Mouse (Mus musculus) lung, postnatal 36 days (tissue): ENCODE data around the gene Parp1.
"Not testable (repeated sequence)": the region's sequence is repeated elsewhere in the genome, so short reads cannot be mapped to it uniquely, and the experiment has no call there.

ENCODE experiments used
- DNase-seq: peaks from one replicate; pipeline ENCODE4 v3.0.0; 2022; ENCODE audit warnings: mixed read lengths

Gene Parp1

DNA sequence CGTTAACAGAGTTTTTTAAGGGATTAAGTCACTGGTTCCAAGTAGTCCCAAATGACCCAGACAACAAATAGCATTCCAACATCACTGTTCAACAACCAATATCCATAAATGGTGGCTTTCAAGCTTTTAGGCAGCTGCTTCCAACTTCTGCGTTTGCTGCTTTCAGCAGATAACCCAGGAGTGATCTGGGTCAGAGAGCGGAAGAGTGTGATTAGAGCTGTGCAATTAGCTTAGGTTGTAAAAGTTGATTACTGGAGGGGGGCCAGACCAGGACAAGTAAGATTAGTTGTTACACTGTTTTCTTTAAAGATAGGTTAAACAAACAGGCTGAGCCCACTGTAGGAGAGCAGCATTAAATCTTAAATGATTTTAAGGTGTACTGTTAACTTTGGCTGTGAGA is 7.5 kb upstream of the Parp1 start:
- no peak for DNase-seq

DNA sequence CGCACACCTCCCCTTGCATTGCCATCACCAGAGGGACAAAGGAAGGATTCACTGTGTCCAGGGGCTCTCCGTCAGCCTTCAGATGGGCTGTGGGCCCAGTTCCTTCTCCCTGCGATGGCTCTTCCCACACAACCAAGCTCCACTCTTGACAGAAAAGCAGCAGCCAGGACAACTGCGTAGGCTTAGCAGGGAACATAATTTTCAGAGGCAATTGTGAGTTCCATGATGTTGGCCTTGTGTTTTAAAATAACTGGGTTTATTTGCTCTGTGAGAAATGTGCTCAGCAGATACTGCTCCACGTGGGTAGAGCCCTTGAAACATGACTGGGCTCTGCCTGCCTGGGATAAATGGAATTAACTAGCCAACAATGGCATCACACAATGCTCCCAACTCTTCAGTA is 3.8 kb upstream of the Parp1 start:
- DNase-seq: no peak

DNA sequence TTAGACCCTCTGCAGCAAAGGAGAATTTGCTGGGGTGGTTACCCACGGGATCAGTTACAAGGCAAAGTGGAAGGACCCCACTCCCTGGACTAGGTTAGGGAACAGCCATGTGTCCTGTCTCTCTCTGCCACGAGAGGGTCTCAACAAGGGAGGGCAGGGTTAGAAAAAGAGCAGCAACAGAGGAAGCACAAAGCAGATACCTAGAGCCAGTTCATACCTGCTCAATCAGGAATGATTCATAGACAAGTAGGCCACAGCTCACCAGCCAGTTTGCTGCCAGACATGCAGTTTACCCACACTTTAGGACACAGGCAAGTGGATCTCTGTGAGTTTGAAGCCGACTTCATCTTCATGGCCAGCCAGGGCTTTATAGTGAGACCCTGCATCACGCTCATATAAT is 963 bp upstream of the Parp1 start:
- no peak for DNase-seq

DNA sequence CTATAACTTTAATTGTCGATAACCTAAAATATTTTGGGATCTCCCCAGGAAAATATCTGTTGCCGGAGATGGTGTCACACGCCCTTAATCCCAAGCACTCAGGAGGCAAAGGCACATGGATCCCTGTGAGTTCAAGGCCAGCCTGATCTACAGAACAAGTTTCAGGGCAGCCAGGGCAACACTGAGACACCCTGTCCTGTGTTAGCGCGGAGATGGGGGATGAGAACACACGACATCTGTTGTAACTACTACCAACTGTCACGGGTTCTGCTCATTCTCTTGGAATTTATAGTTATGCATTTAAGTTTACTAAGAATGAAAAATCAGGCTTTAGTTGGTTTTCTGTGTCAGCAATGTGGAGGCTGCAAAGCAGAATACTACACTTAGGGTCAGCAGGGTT is 476 bp upstream of the Parp1 start:
- DNase-seq: no peak

DNA sequence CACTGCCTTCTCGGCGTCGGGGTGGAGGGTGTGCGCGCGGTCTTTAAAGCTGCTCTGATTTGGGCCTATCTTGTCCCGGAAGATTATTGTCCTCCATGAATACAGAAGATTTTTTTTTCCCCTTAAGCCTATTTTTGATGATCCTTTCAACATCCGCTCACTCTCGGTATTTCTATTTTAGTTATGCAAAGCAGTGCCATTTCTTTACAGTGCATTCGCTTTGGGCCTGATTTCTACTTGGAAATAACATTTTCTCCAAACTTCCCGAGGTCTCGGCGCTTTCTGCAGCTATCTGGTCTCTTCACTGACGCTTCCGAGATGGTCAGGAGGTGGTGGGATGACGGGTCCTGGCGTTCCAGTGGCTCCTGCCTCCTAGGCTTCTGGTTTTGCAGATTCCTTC is 729 bp downstream of the Parp1 start:
- no peak for DNase-seq

DNA sequence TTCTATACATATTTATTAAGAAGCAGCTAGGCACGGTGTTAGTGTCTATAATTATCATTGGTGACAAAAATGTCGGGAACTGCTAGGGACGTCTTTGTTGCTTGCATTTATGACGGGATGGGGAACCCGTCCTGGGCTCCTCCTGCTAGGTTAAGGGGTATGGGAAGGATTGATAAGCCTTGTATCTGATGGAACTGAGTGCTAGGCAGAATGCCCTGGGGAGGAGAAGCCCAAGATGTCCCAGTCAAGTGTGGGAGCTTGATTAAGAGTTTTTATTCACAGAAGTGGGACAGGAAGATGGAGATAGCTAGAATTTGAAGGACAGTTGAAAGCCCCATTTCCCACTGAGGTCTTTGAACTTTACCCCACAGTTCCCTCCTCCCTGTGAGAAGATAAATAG is 1.5 kb downstream of the Parp1 start:
- no peak for DNase-seq

DNA sequence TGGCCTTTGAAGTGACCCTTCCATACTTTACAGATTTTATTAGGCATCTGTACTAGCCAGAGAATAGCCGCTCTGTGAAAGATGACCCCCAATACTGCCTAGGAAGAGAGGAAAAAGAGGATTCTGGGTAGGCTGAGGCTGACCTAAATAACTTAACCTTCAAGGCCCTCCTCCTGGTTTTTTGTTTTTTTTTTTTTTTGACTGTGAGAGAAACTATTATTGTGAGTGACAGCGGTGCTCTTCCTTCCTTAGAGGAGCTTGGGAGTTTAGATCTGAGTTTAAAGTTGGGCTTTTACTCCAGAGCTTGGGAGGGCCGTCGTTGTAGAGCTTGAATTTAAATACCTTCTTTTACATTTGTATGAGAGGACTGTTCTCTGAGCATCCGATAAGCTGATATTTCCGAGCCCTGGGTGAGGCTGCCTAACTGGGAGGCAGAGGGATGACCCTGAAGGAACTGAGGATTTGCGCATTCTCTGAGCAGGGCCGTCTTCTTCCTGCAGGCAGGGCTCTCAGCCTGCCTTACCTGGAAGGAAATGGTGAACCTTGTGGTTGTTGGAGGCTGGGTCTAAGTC is 2.4 kb downstream of the Parp1 start:
- DNase-seq: no peak

DNA sequence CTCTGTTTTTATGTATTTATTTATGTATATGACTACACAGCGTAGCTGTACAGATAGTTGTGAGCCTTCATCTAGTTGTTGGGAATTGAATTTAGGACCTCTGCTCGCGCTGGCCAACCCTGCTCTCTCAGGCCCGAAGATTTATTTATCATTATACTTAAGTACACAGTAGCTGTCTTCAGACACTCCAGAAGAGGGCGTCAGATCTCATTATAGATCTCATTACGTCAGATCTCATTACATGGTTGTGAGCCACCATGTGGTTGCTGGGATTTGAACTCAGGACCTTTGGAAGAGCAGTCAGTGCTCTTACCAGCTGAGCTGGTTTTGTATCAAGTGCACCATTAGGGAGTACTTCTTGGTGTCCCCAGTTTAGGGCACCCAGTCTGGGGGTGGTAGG is 3.0 kb downstream of the Parp1 start:
- DNase-seq: not testable (repeated sequence)

DNA sequence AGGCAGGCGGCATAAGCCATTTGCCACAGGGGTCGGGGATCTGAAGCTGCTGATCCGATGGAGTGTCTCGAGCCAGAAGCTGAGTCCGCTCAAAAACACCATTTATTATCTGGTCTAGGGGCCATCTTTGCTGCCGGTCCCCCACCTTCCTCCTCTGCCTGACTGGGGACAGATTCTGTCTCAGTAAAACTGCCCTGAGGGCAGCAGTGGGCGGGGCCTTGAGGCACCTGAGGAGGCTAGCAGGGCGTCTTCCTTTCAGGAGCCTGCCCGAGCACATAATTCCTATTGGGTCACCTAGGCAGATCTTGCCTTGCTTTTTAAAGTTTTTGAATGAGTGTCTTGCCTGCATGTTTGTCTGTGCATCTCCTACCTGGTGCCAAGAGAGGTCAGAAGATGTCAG is 3.4 kb downstream of the Parp1 start:
- no peak for DNase-seq

DNA sequence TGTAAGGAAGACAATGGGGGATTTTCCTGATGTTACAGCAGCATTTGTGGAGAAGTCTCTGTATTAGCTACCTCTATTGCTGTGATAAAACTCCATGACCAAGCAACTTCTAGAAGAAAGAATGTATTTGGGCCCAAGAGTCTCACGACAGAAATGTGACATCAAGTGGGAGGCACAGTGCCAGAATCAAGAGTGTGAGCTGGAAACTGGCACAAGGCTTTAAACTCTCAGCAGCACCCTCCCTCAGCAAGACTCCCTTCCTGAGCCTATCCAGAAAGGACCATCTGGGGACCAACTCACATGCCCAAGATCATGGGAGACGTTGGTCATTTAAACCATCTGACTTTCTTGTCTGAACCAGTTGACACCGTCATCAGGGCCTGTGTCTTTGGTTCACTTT is 7.8 kb downstream of the Parp1 start:
- DNase-seq: peak; percentile 57

DNA sequence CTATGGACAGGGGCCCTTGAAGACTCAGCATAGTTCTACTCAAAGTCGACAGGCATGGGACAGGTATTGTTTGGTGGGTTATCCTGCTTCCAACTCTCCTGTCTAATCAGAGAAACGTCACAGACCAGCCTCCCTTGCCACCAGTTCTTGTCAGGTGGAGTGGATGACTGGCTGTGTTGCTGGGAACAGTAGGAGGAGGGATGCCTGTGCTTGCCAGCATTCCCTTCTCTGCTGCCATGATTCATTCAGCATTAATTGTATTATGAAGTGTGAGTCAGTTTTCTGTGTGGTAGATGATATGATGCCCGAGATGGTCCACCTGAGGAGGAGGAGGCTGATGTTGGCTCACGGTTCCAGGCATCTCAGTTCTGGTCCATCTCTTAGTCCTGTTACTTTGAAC is 9.1 kb downstream of the Parp1 start:
- no peak for DNase-seq

DNA sequence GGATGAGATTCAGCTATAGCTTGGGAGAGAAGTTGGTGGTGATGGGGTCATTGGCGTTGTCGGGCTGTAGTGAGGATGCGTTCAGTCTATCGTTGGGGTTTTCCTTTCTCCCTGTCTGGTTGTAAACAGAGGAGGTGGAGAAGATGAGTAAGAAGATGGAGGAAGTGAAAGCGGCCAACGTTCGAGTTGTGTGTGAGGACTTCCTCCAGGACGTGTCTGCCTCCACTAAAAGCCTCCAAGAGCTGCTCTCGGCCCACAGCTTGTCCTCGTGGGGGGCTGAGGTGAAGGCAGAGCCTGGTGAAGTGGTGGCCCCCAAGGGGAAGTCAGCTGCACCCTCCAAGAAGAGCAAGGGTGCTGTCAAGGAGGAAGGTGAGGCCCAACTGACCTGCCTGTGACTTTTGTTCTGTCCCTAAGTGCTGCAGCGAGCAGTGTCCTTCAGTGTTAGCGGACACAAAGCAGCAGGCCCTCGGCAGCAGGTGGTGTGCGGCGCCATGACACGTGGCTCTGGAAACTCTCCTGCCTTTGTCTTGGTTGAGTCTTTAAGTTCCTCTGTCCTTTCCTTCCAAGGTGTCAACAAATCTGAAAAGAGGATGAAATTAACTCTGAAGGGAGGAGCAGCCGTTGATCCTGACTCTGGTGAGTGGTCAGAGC is 19.2 kb downstream of the Parp1 start:
- DNase-seq: peak; percentile 54

DNA sequence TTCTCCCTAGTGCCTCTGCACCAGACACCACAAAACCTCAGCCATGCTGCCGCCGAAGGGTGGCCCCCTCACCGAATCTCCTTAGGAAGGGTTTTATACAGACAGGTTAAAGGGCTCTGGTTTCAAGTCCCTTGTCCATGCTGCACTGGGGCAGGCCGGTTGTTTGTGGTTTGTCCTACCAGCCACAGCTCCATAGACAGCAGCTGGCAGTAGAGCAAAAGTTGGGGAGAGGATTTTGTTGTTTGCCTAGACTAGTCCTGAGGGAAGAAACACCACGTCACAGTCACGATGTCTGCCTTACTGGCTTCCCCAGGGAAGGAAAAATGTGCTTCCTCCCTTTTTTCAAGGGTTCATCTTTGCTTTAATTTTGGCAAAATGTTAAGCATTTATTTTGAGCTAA is 31.9 kb downstream of the Parp1 start:
- DNase-seq: no peak

DNA sequence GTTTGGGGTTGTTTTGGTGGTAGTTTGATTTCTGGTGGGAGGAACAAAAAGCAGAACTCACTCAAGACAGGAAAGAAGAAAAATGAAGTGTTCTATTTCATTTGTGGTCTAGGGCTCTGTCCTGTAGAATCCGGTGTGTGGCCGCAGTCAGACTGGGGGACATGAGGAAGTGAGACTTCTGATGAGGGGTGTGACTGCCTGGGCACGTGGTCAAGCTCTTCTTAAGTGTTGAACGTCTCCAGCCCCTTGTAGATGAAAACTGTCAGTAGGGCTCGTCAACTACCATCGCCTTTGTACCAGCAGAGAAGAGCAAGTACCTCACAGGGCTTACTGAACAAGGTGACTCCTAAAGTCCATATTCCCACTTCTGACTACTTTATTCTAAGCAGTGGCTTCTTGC is 33.1 kb downstream of the Parp1 start:
- peak; percentile 58 for DNase-seq

DNA sequence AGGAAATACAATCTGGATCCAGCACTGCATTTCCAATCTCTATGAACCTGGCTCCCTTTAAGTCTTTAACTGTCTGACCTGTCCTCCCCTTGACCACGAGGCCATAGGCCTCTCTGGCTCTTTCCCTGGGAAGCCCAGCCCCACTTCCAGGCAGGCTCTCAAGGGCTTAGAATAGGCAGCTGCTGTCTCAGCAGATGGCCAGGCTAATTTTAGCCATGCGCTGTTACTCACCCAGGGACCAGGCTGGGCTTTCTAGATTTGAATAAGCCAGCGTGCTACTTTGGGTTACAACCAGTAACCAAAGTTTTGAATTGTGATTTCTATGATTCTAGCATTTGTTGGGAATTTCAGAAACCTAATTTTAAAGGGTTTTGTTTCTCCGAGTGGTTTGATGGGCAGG is 35.9 kb downstream of the Parp1 start:
- no peak for DNase-seq

DNA sequence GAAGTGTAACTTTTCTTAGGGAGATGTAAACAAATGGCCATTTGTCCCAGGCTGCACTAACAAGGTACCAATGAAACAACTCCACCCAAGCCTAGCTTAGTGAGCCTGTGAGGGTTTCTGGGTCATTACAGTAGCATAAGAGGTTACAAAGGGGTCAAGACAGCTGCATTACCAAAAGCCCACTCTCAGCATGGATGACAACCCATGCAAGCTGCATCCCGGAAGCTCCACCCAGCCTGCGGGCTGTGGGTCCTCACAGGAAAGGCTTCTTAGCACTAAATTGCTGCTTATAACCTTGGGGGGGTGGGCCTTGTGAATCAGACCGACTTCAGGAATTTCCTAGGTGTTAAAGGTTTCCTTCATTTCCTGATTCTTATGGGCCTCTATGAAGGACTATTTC is 37.4 kb downstream of the Parp1 start:
- DNase-seq: no peak

DNA sequence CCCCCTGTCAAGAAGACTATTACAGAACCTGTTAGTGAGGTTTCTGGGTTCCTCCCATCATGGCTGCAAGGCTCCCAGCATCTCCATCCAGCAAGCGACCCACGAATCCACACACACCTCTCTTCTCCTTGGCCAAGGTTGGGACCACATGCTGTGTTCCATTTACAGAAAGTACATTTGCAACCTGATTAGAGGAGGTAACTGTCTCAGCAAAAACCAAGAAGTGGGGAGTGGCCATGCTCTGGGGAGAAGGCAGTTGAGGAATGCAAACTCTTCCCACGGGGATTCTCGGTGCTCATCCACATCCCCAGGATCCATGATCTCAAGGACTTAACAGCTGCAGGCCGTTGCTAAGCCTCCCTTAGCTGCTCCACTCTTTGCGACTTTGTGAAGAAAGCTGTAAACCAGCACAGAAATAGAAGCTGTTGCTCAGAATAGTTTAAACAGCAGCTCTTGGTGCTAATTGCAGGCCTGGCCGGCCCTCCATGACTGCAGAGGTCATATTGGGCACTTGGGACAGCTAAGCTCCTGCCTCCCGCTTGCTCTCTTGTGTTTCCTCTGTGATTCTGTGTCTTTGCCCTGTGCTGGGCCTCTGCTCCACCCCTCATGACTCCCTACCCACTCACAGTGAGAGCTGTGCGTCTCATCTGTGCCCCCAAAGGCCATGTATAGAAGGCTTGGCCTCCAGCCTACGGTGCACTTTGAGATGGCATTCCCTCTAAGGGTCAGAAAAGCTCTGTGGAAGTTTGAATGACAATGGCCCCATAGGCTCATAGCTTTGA is 38.3 kb downstream of the Parp1 start:
- no peak for DNase-seq

DNA sequence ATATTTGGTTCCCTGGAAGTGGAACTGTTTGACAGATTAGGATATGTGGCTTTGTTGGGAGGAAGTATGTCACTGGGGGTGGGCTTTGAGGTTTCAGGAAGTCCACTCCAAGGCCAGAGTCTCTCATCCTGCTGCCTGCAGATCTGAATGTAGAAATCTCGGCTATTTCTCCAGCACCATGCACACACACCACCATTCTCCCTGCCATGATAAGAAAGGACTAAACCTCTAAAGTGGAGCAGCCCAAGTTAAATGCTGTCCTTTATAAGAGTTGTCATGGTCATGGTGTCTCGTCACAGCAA is 38.8 kb downstream of the Parp1 start:
- no peak for DNase-seq

DNA sequence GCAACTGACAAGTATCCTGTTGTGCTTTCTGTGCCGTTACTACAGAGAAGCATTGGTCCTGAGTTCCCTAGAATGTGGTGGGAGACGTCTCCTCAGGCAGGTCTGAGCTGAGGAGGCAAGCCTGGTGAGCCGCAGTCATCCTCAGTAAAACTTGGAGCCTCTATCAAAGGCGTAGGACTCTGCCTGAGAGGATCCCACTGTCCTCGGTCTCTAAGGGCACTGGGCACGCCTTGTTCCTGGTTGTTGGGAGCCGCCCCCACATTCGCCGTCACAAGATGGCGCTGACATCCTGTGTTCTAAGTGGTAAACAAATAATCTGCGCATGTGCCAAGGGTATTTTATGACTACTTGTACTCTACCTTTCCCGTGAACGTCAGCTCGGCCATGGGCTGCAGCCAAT is 43.1 kb downstream of the Parp1 start:
- DNase-seq: not testable (repeated sequence)

DNA sequence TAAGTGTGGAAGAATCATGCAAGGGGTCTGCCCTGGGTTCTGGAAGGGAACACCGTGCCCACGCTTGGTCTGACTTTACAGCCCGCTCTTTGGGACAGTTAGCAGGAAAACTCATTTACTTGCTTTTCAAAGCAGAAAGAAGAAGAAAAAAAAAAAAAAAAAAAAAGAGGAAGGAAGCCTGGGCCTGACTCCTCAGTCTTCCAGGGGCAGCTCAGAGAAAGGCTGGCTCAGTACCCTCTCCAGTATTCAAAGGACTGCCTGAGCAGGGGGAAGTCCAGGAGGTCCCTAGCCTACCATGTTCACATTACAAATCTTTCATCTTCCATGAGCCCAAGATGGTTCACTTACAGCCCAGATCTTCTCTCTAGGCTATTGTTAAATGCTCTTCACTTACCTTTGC is 48.0 kb downstream of the Parp1 start:
- DNase-seq: no peak

DNA sequence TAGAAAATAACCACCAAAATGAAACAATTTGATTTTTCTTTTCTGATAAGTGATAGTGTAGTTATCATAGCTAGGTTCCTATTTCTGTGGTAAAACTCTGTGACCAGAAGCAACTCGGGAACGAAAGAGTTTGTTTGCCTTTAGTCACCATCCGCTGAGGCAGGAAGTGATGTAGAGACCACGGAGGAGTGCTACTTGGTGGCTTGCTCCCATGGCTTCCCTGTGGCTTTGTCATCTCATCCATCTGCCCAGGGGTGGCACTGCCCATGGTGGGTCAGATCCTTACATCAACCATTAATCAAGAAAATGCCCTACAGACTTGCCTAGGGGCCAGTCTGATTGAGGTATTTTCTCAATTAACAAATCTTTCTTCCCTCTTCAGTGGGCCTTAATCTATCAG is 53.7 kb downstream of the Parp1 start:
- no peak for DNase-seq

DNA sequence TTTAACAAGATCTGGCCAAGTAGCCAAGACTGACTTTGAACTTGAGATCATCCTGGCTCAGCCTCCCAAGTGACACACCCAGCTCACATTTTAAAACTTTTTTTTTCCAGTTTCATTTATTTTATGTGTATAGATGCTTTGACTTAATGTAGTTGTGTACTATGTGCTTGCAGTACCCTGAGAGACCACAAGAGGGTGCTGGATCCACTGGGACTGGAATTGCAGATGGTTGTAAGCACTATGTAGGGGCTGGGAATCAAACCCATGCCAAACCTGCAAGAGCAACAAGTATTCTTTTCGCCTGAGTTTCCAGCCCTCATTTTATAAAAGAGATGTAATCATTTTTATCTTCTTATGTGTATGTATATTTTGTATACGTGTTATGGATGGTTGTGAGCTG is 55.2 kb downstream of the Parp1 start:
- DNase-seq: peak; percentile 26

DNA sequence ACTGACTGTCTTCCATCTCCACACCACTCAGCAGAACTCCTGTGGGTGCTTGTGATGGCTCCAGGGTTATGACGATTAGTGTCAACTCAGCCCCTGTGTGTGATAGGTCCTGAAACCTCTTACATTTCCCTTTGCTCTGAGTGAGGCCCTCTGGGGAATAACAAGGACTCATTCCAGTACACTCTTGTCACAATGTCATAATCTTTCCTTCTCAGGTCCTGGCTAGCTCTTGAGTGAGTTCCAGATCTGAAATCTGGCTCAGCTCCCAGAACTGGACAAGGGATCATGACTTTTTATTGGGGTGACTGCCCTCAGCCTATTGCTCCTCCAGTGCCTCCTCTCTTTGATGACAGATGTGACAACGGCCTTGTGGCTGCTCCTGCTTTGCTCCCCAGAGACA is 57.4 kb downstream of the Parp1 start:
- peak; percentile 77 for DNase-seq

DNA sequence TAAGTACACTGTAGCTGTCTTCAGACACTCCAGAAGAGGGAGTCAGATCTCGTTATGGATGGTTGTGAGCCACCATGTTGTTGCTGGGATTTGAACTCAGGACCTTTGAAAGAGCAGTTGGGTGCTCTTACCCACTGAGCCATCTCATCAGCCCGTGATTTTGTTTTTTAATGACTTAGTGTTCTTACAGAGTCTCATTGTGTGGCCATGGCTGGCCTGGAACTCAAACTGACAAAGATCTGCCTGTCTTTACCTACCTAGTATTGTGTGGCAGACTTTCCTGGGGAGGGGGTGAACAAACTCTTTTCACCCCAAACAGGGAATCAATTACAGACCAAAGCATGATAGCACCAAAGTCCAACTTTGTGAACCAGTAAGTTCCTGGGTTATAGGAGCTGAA is 69.1 kb downstream of the Parp1 start:
- DNase-seq: not testable (repeated sequence)
